Mouse (Mus musculus) testis, adult 2 months (tissue): ENCODE measurements around the gene Cfap20. TPM values are rescaled to one million over a fixed set of nuclear protein-coding genes. Genes with fewer than 3 reads are reported as not detected.
"Not testable (repeated sequence)": the region's sequence is repeated elsewhere in the genome, so short reads cannot be mapped to it uniquely, and the experiment has no call there.

ENCODE experiments used
- H3K27ac ChIP-seq: fragments of 200-500 bp; 2 replicates; pipeline ENCODE4 v1.5.1; 2012; ENCODE audit warnings: low read depth, low read length; ENCODE audit not compliant: control insufficient read depth, insufficient read depth
- H3K27me3 ChIP-seq: fragments of 200-500 bp; 2 replicates; pipeline ENCODE4 v1.6.1; 2012; ENCODE audit warnings: mild to moderate bottlenecking, low read length, moderate library complexity; ENCODE audit not compliant: control insufficient read depth, insufficient read depth
- H3K36me3 ChIP-seq: fragments of 200-500 bp; 2 replicates; pipeline ENCODE4 v1.6.1; 2012; ENCODE audit warnings: mild to moderate bottlenecking, low read length; ENCODE audit not compliant: control insufficient read depth, insufficient read depth
- H3K4me1 ChIP-seq: fragments of 200-500 bp; 2 replicates; pipeline ENCODE4 v1.6.1; 2012; ENCODE audit warnings: low read length; ENCODE audit not compliant: control insufficient read depth, insufficient read depth
- H3K4me3 ChIP-seq: fragments of 200-500 bp; 2 replicates; pipeline ENCODE4 v1.5.1; 2012; ENCODE audit warnings: low read depth, mild to moderate bottlenecking, low read length, moderate library complexity, mixed read lengths; ENCODE audit not compliant: control insufficient read depth
- CTCF ChIP-seq: fragments of 200-500 bp; IDR thresholded peaks from 2 replicates; pipeline ENCODE4 v1.5.1; 2012; ENCODE audit warnings: low read depth, mild to moderate bottlenecking, inconsistent platforms, low read length, moderate library complexity; ENCODE audit not compliant: control insufficient read depth, insufficient read depth, insufficient replicate concordance
- POLR2A ChIP-seq: fragments of 200-500 bp; IDR thresholded peaks from 2 replicates; pipeline ENCODE4 v1.6.1; 2012; ENCODE audit warnings: low read depth, mild to moderate bottlenecking, inconsistent platforms, low read length, moderate library complexity; ENCODE audit not compliant: control insufficient read depth
- polyA plus RNA-seq: library from polyadenylated mRNA; depleted of rRNA; stranded (reverse); fragments of >200 nt; gene quantifications from 2 replicates; pipeline ENCODE4 v1.2.3, GENCODE M21; 2012

Gene Cfap20
- polyA plus RNA-seq, 1 experiment = 103 TPM

GRCm38 (mm10) chr8:95380953-95381352, 53.7 kb downstream of the Cfap20 start:
- no peak overlapping the region for H3K4me3 ChIP-seq
- no peaks in the 10 kb centered on the region for H3K27me3 ChIP-seq
- no peaks in the 10 kb centered on the region for H3K36me3 ChIP-seq
- TF ChIP-seq POLR2A (no peak), CTCF (no peak)
- no peak overlapping the region for H3K27ac ChIP-seq
- H3K4me1 ChIP-seq = no peaks in the 10 kb centered on the region

DNA sequence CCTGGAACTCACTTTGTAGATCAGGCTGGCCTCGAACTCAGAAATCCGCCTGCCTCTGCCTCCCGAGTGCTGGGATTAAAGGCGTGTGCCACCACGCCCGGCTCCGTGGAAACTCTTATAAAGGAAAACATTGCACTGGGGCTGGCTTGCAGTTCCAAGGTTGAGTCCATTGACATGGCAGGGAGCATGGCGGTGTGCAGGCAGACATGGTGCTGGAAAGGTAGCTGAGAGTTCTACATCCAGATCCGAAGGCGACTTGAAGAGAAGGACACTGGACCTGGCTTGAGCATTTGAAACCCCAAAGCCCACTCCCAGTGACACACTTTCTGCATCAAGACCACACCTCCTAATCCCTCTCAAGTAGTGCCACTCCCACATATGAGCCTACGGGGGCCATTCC, 55.7 kb downstream of the Cfap20 start:
- not testable (repeated sequence) for H3K36me3 ChIP-seq, H3K4me3 ChIP-seq, H3K4me1 ChIP-seq, H3K27me3 ChIP-seq, H3K27ac ChIP-seq

DNA sequence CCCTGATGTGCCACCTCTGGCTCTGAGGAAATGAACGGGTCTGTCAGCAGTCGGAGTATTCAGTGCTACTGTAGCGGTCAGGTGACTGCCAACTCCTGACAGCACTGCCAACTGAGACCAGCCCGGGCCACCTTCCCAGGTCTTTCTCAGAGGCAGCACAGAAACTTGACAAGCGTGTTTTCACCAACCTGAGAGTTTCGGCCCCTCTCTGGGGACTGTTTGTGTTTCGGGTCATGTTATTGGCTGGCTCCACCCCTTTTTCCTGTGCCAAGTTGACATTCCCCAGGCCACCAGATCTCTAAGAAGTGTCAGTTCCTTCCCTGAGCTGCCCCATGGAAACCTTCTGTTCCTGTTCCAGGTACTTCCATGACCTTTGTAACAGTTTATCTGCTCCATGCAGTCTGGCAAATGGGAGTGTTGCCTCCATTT, 56.8 kb downstream of the Cfap20 start:
- Histone ChIP-seq H3K27me3 (no peaks in the 10 kb centered on the region), H3K4me1 (no peaks in the 10 kb centered on the region), H3K36me3 (no peaks in the 10 kb centered on the region), H3K4me3 (no peak overlapping the region), H3K27ac (no peak overlapping the region)
- TF ChIP-seq CTCF = no peak
- TF ChIP-seq POLR2A = no peak

- H3K4me3 ChIP-seq = no peak overlapping the region
- no peaks in the 10 kb centered on the region for H3K4me1 ChIP-seq
- TF ChIP-seq POLR2A = no peak
- TF ChIP-seq CTCF = no peak
- no peaks in the 10 kb centered on the region for H3K27me3 ChIP-seq
- no peaks in the 10 kb centered on the region for H3K36me3 ChIP-seq
- no peak overlapping the region for H3K27ac ChIP-seq
These were observed 57.6 kb downstream of the Cfap20 start for GRCm38 (mm10) chr8:95377101-95377500.

DNA sequence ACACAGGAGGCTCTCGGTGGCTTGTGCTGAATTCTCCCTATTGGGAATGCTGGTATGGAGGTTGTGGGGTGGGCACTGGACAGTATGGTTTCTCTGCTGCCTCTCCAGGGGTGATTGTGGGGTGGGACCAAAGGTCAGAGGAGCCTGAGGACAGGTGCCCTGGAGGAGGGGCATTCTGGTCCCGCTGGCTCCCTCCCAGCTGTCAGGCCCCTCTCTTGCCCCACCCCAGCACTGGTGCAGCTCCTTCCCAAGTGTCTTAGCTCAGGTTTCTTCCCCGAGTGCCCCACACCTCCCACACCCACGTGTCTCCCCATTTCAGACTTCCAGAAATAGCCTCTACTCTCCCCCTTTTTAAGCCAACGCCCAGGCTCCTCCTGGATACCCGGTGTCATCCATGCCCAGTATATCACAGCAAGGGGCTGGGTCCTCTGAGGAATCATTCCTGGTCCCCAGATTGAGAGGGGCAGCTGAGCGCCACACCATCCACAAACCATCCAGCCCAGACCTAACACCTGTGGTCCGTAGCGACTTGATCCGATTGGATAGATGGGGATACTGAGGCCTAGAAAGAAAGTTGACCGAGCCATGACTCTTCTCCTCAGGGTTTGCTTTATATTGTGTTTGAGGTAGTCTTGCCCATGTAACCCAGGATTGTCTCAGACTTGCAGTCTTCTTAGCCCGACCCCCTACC, 58.2 kb downstream of the Cfap20 start:
- Histone ChIP-seq H3K27ac (no peak overlapping the region), H3K4me3 (no peak overlapping the region), H3K36me3 (no peaks in the 10 kb centered on the region), H3K4me1 (no peaks in the 10 kb centered on the region), H3K27me3 (no peaks in the 10 kb centered on the region)
- TF ChIP-seq POLR2A (no peak), CTCF (no peak)

GRCm38 (mm10) chr8:95375374-95375930, 59.2 kb downstream of the Cfap20 start:
- Histone ChIP-seq H3K36me3 (no peaks in the 10 kb centered on the region), H3K4me1 (no peaks in the 10 kb centered on the region), H3K4me3 (no peak overlapping the region), H3K27ac (no peak overlapping the region), H3K27me3 (no peaks in the 10 kb centered on the region)
- no peak for TF ChIP-seq POLR2A
- TF ChIP-seq CTCF = no peak

DNA sequence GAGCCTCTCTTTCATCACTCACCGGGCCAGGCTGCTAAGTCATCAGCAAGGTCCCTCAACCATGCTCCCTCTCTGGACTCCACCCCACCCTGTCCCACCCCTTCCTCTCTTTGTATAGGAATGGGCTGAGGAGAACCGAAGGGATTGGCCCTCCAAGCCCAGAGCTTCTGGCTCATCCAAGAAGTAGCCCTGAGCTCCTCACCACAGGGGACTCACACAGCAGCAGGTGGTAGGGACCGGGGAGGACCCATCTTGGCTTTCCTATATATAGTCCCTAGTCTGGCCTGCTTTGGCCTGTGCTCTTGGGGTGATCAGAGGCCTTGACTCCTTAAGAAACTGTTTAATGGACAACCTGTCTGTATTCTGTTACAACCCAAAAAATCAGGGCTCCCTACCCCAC, 60.2 kb downstream of the Cfap20 start:
- H3K36me3 ChIP-seq = no peaks in the 10 kb centered on the region

More for the DNA sequence above, 60.2 kb downstream of the Cfap20 start:
- H3K4me3 ChIP-seq = no peak overlapping the region
- TF ChIP-seq POLR2A = no peak
- no peak for TF ChIP-seq CTCF
- H3K27me3 ChIP-seq = no peaks in the 10 kb centered on the region
- no peaks in the 10 kb centered on the region for H3K4me1 ChIP-seq
- no peak overlapping the region for H3K27ac ChIP-seq
